Mouse (Mus musculus): Measurements from ENCODE around the gene Etfrf1.

DNA sequence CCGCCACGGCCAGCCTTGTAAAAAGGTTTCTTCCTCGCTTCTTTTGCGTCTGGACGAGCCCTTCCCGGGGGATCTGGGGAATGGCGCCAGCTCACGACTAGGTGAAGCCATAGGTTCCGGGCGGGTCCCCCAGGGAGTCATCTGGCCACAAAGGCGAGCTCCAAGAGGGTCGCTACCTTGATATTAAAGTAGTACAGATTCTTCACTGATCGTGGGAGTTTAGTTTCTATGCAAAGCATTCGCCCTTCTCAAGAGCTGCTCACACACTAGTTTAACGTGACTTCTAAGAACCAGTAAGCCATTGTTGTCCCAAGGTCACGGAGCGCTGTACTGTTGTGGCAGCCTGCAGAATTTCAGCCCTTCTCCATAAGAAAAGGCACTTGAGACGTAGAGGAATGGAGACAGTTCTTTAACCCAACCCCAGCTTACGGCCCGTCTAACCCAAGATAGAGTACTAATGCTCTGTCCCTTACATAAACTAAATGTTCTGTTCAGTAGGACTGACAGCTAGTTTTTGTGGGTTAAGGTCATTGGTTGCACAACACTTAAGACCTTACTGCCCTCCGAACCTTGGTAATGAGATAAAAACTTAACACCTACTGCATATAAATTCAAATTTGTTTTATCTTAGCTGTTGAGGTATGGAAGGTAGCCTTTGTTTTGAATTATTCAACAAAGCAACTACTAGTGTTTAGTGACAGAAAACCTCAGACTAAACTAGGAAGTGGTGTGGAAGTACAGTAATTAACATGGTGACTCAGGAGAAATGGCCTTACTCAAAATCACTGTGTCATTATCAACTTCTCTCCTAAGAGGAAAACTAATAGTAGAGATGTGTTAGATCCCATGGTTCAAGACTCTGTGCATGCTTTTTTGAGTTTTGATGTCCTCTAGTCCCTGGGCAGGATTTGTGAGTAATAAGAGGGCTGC, 707 bp downstream of the Etfrf1 start:
- no peak for TF ChIP-seq POLR2A (IDR thresholded peaks at IDR 0.05; ENCODE audit: low read depth, low read length)
- TF ChIP-seq CTCF (IDR thresholded peaks at IDR 0.05; ENCODE audit: borderline replicate concordance, insufficient read depth, low read length) = no peak
